Mouse (Mus musculus): ENCODE data around the gene Fhit. TPM values are rescaled to one million over a fixed set of nuclear protein-coding genes. Genes with fewer than 3 reads are reported as not detected.

Fhit gene
- polyA plus RNA-seq, 1 experiment from 2014 or later = 4.1 TPM

DNA sequence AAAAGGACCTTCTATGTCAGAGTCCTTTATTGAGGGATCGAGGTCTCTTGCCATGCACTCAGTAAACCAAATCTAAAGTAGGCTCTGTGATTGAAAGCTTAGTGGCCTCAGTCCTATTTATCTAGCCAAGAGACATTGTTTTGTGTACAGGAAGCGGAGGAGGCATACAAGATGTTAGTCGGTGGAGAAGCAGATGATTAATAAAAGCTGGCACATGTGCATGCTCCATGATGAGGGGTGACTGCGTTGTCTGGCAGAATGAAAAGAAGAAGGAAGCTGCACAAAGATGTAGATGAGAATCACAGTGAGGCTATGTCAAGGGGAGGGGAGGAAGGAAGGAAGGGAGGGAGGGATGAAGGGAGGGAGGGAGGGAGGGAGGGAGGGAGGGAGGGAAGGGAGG is 481.8 kb downstream of the Fhit start:
- no peak for ATAC-seq (replicated peaks; ENCODE audit: insufficient number of reproducible peaks, insufficient read depth, low FRiP score, low read depth)
- no peak overlapping the region for H3K4me3 ChIP-seq
- H3K4me2 ChIP-seq = no peak overlapping the region
- H3K9ac ChIP-seq = no peak overlapping the region
- no peaks in the 10 kb centered on the region for H3K4me1 ChIP-seq (replicated peaks)
- no peaks in the 10 kb centered on the region for H3K36me3 ChIP-seq
- H3K27me3 ChIP-seq = no peaks in the 10 kb centered on the region
- 67% methylated on average over 4 of the region's 4 CpGs for WGBS
- no peak overlapping the region for H3K27ac ChIP-seq
- H3K9me3 ChIP-seq (replicated peaks) = no peaks in the 10 kb centered on the region

DNA sequence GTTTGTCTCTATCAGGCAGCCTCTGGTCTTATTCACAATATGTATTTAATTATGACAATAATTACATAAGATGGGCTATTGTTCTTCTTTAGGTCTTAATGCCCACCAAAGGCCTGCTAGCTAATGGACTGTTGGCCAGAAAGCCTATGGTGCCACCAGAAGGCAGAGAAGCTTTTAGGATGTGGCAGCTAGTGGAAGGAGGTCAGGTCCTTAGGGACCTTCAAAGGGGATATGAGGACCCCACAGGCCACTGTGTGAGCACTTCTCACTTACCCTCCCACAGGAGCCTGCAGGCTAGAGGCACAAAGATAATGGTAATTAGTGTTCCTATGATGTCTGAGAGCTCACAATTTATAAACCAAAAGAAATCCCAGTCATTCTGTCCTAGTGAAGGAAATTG is 482.2 kb downstream of the Fhit start:
- ATAC-seq (replicated peaks; ENCODE audit: insufficient number of reproducible peaks, insufficient read depth, low FRiP score, low read depth) = no peak
- Histone ChIP-seq H3K27me3 (no peaks in the 10 kb centered on the region), H3K4me1 (replicated peaks) (no peaks in the 10 kb centered on the region), H3K9ac (no peak overlapping the region), H3K4me3 (no peak overlapping the region), H3K9me3 (replicated peaks) (no peaks in the 10 kb centered on the region), H3K36me3 (no peaks in the 10 kb centered on the region), H3K27ac (no peak overlapping the region), H3K4me2 (no peak overlapping the region)

DNA sequence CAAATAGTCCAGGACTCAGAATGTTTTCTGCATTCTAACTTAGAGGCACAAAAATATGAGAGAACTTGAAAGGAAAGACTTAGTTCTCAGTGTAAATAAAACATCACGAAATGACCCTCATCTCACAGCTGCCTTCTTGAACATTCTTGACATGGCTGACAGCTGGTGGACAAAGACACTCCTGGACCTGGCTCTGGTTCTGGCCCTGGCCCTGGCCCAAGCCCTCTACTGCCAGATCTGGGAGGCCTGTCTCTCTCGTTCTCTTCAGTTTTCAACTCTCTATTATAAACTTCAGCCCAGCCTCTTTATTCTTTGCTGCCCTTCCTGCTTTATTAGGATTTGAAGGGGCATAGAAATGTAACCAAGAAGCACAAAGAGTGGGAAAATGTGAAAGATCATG is 484.2 kb downstream of the Fhit start:
- 39% methylated on average over 2 of the region's 2 CpGs for WGBS
- Histone ChIP-seq H3K4me2 (no peak overlapping the region), H3K27ac (no peak overlapping the region), H3K9me3 (replicated peaks) (no peaks in the 10 kb centered on the region), H3K36me3 (no peaks in the 10 kb centered on the region), H3K4me1 (replicated peaks) (no peaks in the 10 kb centered on the region), H3K27me3 (no peaks in the 10 kb centered on the region), H3K9ac (no peak overlapping the region), H3K4me3 (no peak overlapping the region)
- no peak for ATAC-seq (replicated peaks; ENCODE audit: insufficient number of reproducible peaks, insufficient read depth, low FRiP score, low read depth)

DNA sequence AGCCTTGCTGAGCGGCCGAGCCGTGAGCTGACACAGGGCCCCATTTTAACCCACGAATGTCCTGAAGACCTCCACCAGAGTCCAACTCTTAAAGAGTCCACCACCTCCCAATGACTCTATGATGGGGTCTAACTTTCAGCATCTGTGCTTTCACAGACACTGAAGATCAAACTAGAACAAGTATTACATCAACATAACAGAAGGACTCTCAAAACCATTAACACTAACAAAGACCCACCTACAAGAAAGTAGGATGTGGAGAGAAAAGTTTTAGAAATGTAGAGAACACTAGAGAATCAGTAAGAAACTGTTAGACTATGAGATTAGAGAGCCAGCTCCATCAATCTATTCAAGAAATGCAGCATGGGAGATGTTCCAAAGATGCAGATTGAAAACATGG is 501.6 kb downstream of the Fhit start:
- Histone ChIP-seq H3K27ac (no peak overlapping the region), H3K4me2 (no peak overlapping the region), H3K27me3 (no peaks in the 10 kb centered on the region), H3K4me3 (no peak overlapping the region), H3K9ac (no peak overlapping the region), H3K4me1 (replicated peaks) (no peaks in the 10 kb centered on the region), H3K9me3 (replicated peaks) (no peaks in the 10 kb centered on the region), H3K36me3 (no peaks in the 10 kb centered on the region)
- ATAC-seq (replicated peaks; ENCODE audit: insufficient number of reproducible peaks, insufficient read depth, low FRiP score, low read depth) = no peak
- WGBS = 77% methylated on average over 4 of the region's 4 CpGs

DNA sequence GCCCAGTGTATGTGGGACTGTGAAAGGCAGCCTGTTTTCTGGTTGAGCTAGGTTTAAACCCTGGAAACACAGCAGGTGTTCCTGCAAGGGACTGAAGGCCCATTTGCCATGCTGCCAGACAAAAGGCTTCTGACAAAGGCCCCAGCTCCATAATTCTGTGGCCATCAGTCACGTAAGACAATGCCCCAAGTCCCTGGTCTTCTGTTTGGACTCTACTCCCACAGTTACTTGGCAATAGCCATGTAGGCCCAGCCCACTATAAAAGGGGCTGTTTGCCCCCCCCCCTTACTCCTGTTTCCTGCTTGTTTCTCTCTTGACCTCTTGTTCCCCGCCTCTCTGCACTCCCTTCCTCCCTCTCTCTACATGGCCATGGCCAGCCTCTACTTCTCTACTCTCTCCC is 502.5 kb downstream of the Fhit start:
- no peak overlapping the region for H3K27ac ChIP-seq
- H3K9me3 ChIP-seq (replicated peaks) = no peaks in the 10 kb centered on the region
- 71% methylated on average over 2 of the region's 2 CpGs for WGBS
- H3K4me2 ChIP-seq = no peak overlapping the region
- no peaks in the 10 kb centered on the region for H3K36me3 ChIP-seq
- H3K4me3 ChIP-seq = no peak overlapping the region
- ATAC-seq (replicated peaks; ENCODE audit: insufficient number of reproducible peaks, insufficient read depth, low FRiP score, low read depth) = no peak
- H3K9ac ChIP-seq = no peak overlapping the region
- H3K4me1 ChIP-seq (replicated peaks) = 0 out of 2 replicates have a peak, but pooled peaks cover 3% of the 10 kb centered on the region
- no peaks in the 10 kb centered on the region for H3K27me3 ChIP-seq

DNA sequence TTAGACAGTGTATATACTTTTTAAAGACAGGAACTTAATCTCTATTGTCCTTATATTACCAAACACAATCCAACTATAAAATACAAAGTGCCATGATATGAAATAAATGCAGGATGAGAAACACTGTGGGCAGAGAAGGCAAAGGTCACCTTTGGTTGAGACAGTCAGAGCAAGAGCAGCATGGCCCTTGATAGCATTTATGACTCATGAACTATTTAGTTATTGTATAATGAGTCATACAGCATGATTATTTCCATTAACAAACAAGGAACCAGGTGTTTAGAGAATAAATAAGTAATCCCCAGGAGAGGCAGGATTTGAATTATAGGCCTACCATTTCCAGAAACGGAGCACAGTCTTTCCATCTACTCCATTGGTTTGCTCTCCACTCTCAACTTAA is 503.6 kb downstream of the Fhit start:
- no peak overlapping the region for H3K4me2 ChIP-seq
- no peaks in the 10 kb centered on the region for H3K27me3 ChIP-seq
- H3K9me3 ChIP-seq (replicated peaks) = no peaks in the 10 kb centered on the region
- whole genome bisulfite sequencing = 86% methylated on average over 1 of the region's 1 CpGs
- no peak overlapping the region for H3K27ac ChIP-seq
- ATAC-seq (replicated peaks; ENCODE audit: insufficient number of reproducible peaks, insufficient read depth, low FRiP score, low read depth) = no peak
- no peak overlapping the region for H3K4me3 ChIP-seq
- H3K4me1 ChIP-seq (replicated peaks) = 0 out of 2 replicates have a peak, but pooled peaks cover 3% of the 10 kb centered on the region
- H3K36me3 ChIP-seq = no peaks in the 10 kb centered on the region
- H3K9ac ChIP-seq = no peak overlapping the region

DNA sequence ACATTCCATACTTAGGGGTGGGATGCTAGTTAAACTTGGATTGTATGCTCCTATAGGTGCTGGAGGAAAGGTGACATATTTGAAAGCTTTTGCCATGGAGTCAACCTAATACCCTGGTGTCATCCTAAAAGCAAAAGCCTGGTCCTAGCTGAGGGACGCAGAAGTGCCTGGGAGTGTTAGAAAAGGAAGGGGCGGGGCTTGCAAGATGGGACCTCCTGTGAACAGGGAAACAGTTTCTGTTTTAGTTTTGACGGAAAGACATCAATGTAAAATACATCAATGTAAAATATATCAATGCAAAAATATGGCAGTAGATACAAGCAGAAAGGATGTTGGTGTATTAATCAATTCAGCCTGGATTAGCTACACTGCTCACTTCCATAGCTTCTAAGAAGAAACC is 504.5 kb downstream of the Fhit start:
- 0 out of 2 replicates have a peak, but pooled peaks cover 3% of the 10 kb centered on the region for H3K4me1 ChIP-seq (replicated peaks)
- H3K4me3 ChIP-seq = no peak overlapping the region
- no peaks in the 10 kb centered on the region for H3K36me3 ChIP-seq
- no peak overlapping the region for H3K9ac ChIP-seq
- no peaks in the 10 kb centered on the region for H3K9me3 ChIP-seq (replicated peaks)
- 77% methylated on average over 3 of the region's 3 CpGs for WGBS
- H3K4me2 ChIP-seq = no peak overlapping the region
- H3K27ac ChIP-seq = no peak overlapping the region
- ATAC-seq (replicated peaks; ENCODE audit: insufficient number of reproducible peaks, insufficient read depth, low FRiP score, low read depth) = no peak
- H3K27me3 ChIP-seq = no peaks in the 10 kb centered on the region

DNA sequence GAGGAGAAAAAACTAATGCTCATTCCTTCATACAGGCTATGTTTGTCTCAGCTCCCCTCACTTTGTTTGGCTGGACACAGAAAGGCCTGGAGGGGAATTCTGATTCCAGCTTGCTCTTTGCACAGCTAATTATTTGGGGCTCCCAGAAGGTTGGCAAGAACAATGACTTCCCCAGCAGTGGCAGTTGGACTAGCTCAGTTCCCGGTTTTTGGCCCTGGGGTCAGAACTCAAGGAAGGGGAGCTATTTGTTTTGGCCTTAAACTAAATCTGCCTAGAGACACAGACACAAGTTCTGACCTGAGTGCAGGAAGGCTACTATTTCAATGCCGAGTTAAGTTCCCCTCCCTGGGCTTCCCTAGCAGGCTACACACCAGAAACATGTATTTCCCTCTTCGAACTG is 506.0 kb downstream of the Fhit start:
- H3K27ac ChIP-seq = no peak overlapping the region
- 0 out of 2 replicates have a peak, but pooled peaks cover 3% of the 10 kb centered on the region for H3K4me1 ChIP-seq (replicated peaks)
- no peak for ATAC-seq (replicated peaks; ENCODE audit: insufficient number of reproducible peaks, insufficient read depth, low FRiP score, low read depth)
- no peak overlapping the region for H3K9ac ChIP-seq
- H3K9me3 ChIP-seq (replicated peaks) = no peaks in the 10 kb centered on the region
- H3K27me3 ChIP-seq = no peaks in the 10 kb centered on the region
- WGBS = 41% methylated on average over 3 of the region's 3 CpGs
- H3K36me3 ChIP-seq = no peaks in the 10 kb centered on the region
- H3K4me2 ChIP-seq = no peak overlapping the region
- no peak overlapping the region for H3K4me3 ChIP-seq

DNA sequence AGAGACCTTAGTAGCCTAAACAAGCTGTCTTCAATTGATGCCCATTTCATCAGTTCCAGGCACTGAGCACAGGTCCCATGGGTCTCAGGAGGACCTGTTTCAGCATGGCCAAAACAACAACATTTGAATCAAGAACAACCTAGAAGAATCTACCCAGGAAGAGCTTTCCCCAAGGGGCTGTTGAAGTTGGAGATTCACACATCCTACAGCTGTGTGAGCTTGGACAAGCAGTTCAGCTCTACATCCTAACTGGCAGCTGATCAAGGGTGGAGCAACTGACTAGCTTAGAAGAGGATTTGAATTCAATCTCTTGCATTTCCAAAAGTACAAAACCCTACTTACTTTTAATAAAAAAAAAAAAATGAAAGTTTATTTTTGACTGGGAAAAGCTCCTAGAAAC is 514.0 kb downstream of the Fhit start:
- no peak overlapping the region for H3K27ac ChIP-seq
- no peak overlapping the region for H3K4me2 ChIP-seq
- H3K36me3 ChIP-seq = no peaks in the 10 kb centered on the region
- no peaks in the 10 kb centered on the region for H3K27me3 ChIP-seq
- no peaks in the 10 kb centered on the region for H3K4me1 ChIP-seq (replicated peaks)
- no peak for ATAC-seq (replicated peaks; ENCODE audit: insufficient number of reproducible peaks, insufficient read depth, low FRiP score, low read depth)
- no peak overlapping the region for H3K9ac ChIP-seq
- no peak overlapping the region for H3K4me3 ChIP-seq
- no peaks in the 10 kb centered on the region for H3K9me3 ChIP-seq (replicated peaks)

DNA sequence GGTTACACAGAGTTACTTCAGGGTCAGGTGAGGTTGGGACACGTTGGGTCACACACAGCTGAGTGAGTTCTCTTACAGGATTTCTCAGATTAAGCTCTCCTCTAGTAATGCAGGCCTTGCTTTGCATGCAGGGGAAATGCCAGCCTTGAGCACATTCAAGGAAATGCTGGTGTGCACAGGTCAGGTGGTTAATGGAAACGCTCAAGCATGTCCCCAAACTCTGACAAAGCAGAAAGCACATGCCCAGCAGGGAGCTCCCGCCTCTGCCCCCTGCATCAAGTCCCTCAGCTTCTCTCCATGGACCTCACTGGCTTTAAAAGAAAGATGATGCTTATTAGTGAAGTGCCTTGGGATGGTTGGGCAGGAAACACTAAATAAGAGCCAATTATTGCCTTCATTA is 530.1 kb downstream of the Fhit start:
- Histone ChIP-seq H3K4me2 (no peak overlapping the region), H3K9me3 (replicated peaks) (no peaks in the 10 kb centered on the region), H3K4me3 (no peak overlapping the region), H3K36me3 (no peaks in the 10 kb centered on the region), H3K9ac (no peak overlapping the region), H3K4me1 (replicated peaks) (no peaks in the 10 kb centered on the region), H3K27ac (no peak overlapping the region), H3K27me3 (no peaks in the 10 kb centered on the region)
- WGBS = 65% methylated on average over 3 of the region's 3 CpGs
- ATAC-seq (replicated peaks; ENCODE audit: insufficient number of reproducible peaks, insufficient read depth, low FRiP score, low read depth) = no peak

DNA sequence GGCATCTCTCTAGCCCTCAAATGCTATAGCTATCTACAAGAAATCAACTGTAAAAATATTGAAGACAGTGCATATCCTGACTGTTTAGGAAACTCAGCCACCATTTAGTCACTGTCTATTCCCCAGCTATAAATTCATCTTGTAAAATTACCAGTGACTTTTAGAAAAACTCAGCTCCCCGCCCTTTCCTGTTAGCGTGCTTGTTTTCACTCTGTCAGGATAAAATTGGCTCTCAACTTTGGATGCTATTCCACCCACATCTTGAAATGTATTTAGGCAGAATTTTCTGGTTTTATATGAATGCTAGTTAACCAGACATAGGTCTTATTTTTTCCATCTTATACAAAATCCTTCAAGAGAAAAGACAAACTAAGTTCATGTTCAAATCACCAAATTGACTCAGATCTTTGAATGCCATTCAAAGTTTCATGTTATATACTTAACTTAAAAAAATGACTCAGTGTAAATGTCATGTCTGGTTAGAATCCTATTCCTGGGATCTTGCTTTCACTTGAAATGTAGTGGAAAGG is 530.9 kb downstream of the Fhit start:
- H3K9me3 ChIP-seq (replicated peaks) = no peaks in the 10 kb centered on the region
- no peak overlapping the region for H3K4me2 ChIP-seq
- H3K4me3 ChIP-seq = no peak overlapping the region
- WGBS = 83% methylated on average over 2 of the region's 2 CpGs
- no peak overlapping the region for H3K9ac ChIP-seq
- ATAC-seq (replicated peaks; ENCODE audit: insufficient number of reproducible peaks, insufficient read depth, low FRiP score, low read depth) = no peak
- no peaks in the 10 kb centered on the region for H3K4me1 ChIP-seq (replicated peaks)
- no peaks in the 10 kb centered on the region for H3K27me3 ChIP-seq
- no peak overlapping the region for H3K27ac ChIP-seq
- no peaks in the 10 kb centered on the region for H3K36me3 ChIP-seq

DNA sequence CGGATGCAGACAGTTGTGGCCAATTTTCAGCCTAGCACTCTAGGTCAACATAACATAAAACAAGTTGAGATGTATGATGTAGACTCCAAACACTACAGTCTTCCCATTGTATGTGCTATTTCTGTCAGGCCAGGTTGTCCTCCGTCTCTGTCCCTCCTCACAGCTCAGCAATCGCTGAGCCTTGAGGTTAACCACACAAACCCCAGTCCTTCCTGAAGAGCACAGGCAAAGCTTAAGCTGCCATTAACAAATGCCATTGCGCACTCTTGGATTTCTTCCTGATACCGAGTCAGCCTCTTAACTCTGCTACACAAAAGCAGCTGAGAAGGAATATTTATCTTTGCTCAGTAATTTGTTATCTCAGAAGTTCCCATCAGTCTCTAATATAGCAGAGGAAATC is 568.4 kb downstream of the Fhit start:
- 45% methylated on average over 5 of the region's 5 CpGs for WGBS
- ATAC-seq (replicated peaks; ENCODE audit: insufficient number of reproducible peaks, insufficient read depth, low FRiP score, low read depth) = no peak
- Histone ChIP-seq H3K36me3 (no peaks in the 10 kb centered on the region), H3K9ac (no peak overlapping the region), H3K4me3 (no peak overlapping the region), H3K4me2 (no peak overlapping the region), H3K9me3 (replicated peaks) (no peaks in the 10 kb centered on the region), H3K4me1 (replicated peaks) (no peaks in the 10 kb centered on the region), H3K27ac (no peak overlapping the region), H3K27me3 (no peaks in the 10 kb centered on the region)

All from heart, embryonic 15.5 days (tissue).